Mouse (Mus musculus): ENCODE measurements around the gene Mthfsd.

DNA sequence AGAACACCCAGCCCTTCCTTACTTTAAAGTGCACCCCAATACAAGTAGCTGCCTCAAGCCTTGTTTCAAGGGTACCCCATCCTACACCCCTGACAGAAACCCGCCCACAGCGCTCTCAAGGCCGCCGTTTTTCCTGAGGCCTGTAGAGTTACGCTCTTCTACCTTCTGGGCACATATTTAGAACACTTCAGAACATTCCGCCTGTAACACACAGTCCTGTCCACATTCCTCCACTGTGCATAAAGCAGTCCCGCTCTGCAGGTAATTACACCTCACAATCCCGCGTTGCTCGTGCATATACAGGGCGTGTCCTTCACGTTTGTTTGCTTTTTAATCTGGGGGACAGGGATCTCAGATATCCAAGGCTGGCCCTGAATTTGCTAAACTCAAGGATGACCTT, 28.2 kb downstream of the Mthfsd start:
- TF ChIP-seq EP300 (IDR thresholded peaks at IDR 0.05; ENCODE audit: low read depth in 1 of 2, low read length in 2 of 2) = no peak
- no peak for TF ChIP-seq MAZ (IDR thresholded peaks at IDR 0.05; ENCODE audit: low read depth, low read length)
- TF ChIP-seq RAD21 (IDR thresholded peaks at IDR 0.05; ENCODE audit: low read depth, low read length) = no peak
- TF ChIP-seq RCOR1 (IDR thresholded peaks at IDR 0.05; ENCODE audit: low read depth, low read length) = no peak
- TF ChIP-seq BHLHE40 (IDR thresholded peaks at IDR 0.05; ENCODE audit: borderline replicate concordance, low read depth, low read length) = no peak
- no peak for TF ChIP-seq UBTF (IDR thresholded peaks at IDR 0.05; ENCODE audit: borderline replicate concordance, insufficient read depth, low read depth, low read length)

All from MEL (cell line).